Mouse (Mus musculus): Measurements from ENCODE around the gene Rps6ka5. TPM values are rescaled to one million over a fixed set of nuclear protein-coding genes. Genes with fewer than 3 reads are reported as not detected.

Rps6ka5 gene
- polyA plus RNA-seq, 1 experiment from 2014 or later: 5.2 TPM

GRCm38 (mm10) chr12:100568831-100569230 is 158.0 kb downstream of the Rps6ka5 start:
- no peak overlapping the region for H3K9ac ChIP-seq
- ATAC-seq (ENCODE audit: borderline replicate concordance, extremely low read depth, low FRiP score, low TSS enrichment): no peak
- no peak overlapping the region for H3K4me2 ChIP-seq
- 0 out of 2 replicates have a peak, but pooled peaks cover 4% of the 10 kb centered on the region for H3K36me3 ChIP-seq
- no peak overlapping the region for H3K27ac ChIP-seq
- H3K4me3 ChIP-seq: no peak overlapping the region
- H3K4me1 ChIP-seq: no peaks in the 10 kb centered on the region
- H3K9me3 ChIP-seq: no peaks in the 10 kb centered on the region
- WGBS: 78% methylated on average over 7 of the region's 7 CpGs
- no peaks in the 10 kb centered on the region for H3K27me3 ChIP-seq

- WGBS: 77% methylated on average over 6 of the region's 6 CpGs
Observed at GRCm38 (mm10) chr12:100568105-100568504, 158.7 kb downstream of the Rps6ka5 start.

GRCm38 (mm10) chr12:100567627-100568026 is 159.2 kb downstream of the Rps6ka5 start:
- no peaks in the 10 kb centered on the region for H3K27me3 ChIP-seq
- H3K4me2 ChIP-seq: no peak overlapping the region
- H3K27ac ChIP-seq: no peak overlapping the region
- no peak for ATAC-seq (ENCODE audit: borderline replicate concordance, extremely low read depth, low FRiP score, low TSS enrichment)
- H3K4me3 ChIP-seq: no peak overlapping the region
- H3K9ac ChIP-seq: no peak overlapping the region
- no peaks in the 10 kb centered on the region for H3K9me3 ChIP-seq
- H3K36me3 ChIP-seq: 0 out of 2 replicates have a peak, but pooled peaks cover 4% of the 10 kb centered on the region
- H3K4me1 ChIP-seq: no peaks in the 10 kb centered on the region
- WGBS: 76% methylated on average over 3 of the region's 3 CpGs

More at GRCm38 (mm10) chr12:100568105-100568504, 158.7 kb downstream of the Rps6ka5 start:
- ATAC-seq (ENCODE audit: borderline replicate concordance, extremely low read depth, low FRiP score, low TSS enrichment): no peak
- no peak overlapping the region for H3K4me2 ChIP-seq
- no peaks in the 10 kb centered on the region for H3K4me1 ChIP-seq
- no peaks in the 10 kb centered on the region for H3K27me3 ChIP-seq
- no peaks in the 10 kb centered on the region for H3K9me3 ChIP-seq
- no peak overlapping the region for H3K27ac ChIP-seq
- H3K36me3 ChIP-seq: 0 out of 2 replicates have a peak, but pooled peaks cover 4% of the 10 kb centered on the region
- no peak overlapping the region for H3K9ac ChIP-seq
- H3K4me3 ChIP-seq: no peak overlapping the region

GRCm38 (mm10) chr12:100553675-100554074 is 173.1 kb downstream of the Rps6ka5 start:
- no peaks in the 10 kb centered on the region for H3K9me3 ChIP-seq
- no peaks in the 10 kb centered on the region for H3K4me1 ChIP-seq
- H3K4me2 ChIP-seq: no peak overlapping the region
- WGBS: 82% methylated on average over 6 of the region's 6 CpGs
- 0 out of 2 replicates have a peak, but pooled peaks cover 2% of the 10 kb centered on the region for H3K36me3 ChIP-seq
- H3K9ac ChIP-seq: no peak overlapping the region
- H3K27ac ChIP-seq: no peak overlapping the region
- H3K27me3 ChIP-seq: no peaks in the 10 kb centered on the region
- no peak overlapping the region for H3K4me3 ChIP-seq
- ATAC-seq (ENCODE audit: borderline replicate concordance, extremely low read depth, low FRiP score, low TSS enrichment): no peak

DNA sequence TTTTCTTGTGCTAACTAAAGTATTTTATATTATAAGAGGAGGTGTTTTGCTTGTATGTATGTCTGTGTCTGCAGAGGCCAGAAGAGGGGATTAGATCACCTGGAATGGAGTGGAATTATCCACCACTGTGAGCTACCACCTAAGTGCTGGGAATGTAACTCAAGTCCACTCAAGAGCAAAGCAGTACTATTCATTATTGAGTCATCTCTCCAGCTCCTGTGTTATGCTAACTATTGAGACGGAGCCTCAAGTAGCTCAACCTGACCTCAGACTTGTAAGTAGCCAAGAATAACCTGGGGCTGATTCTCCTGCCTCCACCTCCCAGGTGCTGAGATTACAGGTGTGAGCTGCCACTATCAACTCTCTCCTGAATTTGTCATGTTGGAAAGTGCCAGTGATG is 174.8 kb downstream of the Rps6ka5 start:
- Histone ChIP-seq H3K4me2 (no peak overlapping the region), H3K27me3 (no peaks in the 10 kb centered on the region), H3K4me3 (no peak overlapping the region), H3K4me1 (no peaks in the 10 kb centered on the region), H3K36me3 (0 out of 2 replicates have a peak, but pooled peaks cover 2% of the 10 kb centered on the region), H3K9ac (no peak overlapping the region), H3K27ac (no peak overlapping the region), H3K9me3 (no peaks in the 10 kb centered on the region)
- WGBS: 58% methylated on average over 1 of the region's 1 CpGs
- no peak for ATAC-seq (ENCODE audit: borderline replicate concordance, extremely low read depth, low FRiP score, low TSS enrichment)

DNA sequence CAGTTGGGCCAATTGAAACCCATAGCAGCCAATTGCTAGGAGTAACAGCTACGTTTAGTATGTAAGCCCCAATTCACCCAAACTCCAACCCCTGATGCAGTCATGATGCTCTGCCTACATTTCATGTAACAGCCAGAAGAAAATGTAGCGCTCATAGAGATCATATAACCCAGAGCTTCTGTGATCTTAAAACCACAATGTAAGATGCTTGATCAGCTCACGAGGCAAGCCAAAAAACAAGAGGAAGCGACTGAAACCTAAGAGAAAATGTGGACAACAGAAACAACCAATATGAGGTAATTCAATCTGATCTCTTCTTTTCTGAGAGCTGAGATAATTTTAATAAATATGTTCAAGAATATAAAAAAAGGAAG is 182.6 kb downstream of the Rps6ka5 start:
- H3K27ac ChIP-seq: peak overlapping the region; percentile 22
- peaks cover 11% of the 10 kb centered on the region; the same call in 1 of the 2 replicates for H3K4me1 ChIP-seq
- no peak for ATAC-seq (ENCODE audit: borderline replicate concordance, extremely low read depth, low FRiP score, low TSS enrichment)
- no peak overlapping the region for H3K4me3 ChIP-seq
- H3K4me2 ChIP-seq: no peak overlapping the region
- 84% methylated on average over 4 of the region's 4 CpGs for WGBS
- no peaks in the 10 kb centered on the region for H3K36me3 ChIP-seq
- no peak overlapping the region for H3K9ac ChIP-seq
- H3K27me3 ChIP-seq: no peaks in the 10 kb centered on the region
- no peaks in the 10 kb centered on the region for H3K9me3 ChIP-seq

DNA sequence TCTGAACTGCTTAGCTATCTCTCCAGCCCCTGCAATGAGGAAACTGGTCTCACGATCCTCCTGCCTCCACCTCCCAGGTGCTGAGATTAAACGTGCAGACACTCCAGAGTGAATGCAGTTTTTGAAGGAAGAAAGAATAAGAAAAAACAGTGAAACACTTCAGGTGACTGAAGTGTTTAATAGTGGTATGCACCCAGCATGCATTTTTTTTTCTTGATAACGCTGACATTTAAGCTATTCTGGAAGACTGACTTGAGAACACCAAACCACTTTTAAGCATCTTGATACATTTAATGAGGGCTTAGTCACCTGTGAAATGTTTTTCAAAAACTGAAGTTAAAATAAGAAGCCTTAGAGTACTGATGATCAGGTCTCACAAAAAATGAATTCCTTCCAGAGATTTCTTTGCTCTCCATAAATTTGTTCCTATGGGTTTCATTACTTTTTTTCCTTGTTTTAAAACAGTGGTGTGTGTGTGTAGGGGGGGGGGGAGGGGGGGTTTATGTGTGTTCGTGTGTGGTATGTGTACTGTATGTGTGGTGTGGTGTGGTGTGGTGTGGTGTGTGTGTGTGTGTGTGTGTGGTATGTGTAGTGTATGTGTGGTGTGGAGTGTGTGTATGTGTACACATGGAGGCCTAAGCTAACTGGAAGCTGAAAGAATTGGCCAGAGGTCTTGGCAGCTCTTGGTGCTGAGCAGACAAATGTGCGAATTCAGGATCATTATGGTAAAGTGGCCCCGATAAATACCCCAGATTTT is 183.2 kb downstream of the Rps6ka5 start:
- Histone ChIP-seq H3K27ac (peak overlapping the region; percentile 22), H3K4me3 (no peak overlapping the region), H3K36me3 (no peaks in the 10 kb centered on the region), H3K4me1 (peaks cover 16% of the 10 kb centered on the region), H3K27me3 (no peaks in the 10 kb centered on the region), H3K9ac (no peak overlapping the region), H3K9me3 (no peaks in the 10 kb centered on the region), H3K4me2 (no peak overlapping the region)
- WGBS: 59% methylated on average over 6 of the region's 6 CpGs
- ATAC-seq (ENCODE audit: borderline replicate concordance, extremely low read depth, low FRiP score, low TSS enrichment): 0 out of 2 replicates have a peak, but pooled peaks have one; percentile 27

- Histone ChIP-seq H3K4me1 (peaks cover 20% of the 10 kb centered on the region), H3K4me2 (no peak overlapping the region)
- 68% methylated on average over 6 of the region's 6 CpGs for WGBS
Observed at GRCm38 (mm10) chr12:100542494-100542893, 184.3 kb downstream of the Rps6ka5 start.

DNA sequence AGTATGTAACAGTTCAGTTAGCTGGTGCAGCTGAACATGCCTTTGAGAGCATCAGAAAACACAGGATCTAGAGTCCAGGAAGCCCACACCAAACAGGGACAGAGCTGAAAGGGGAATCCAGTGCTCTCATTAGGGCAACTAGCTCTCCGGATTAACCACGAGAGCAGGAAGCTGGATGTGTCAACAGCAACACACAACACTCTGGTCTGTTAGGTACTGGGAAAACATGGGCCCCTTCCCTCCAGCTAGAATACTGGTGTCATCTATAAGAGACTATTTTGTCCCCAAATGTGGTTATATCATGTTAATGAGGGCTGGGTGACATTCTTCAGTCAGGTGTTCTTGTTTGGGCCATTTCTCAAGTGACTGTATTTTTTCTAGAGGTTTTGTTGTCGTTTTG is 184.7 kb downstream of the Rps6ka5 start:
- H3K4me1 ChIP-seq: peaks cover 20% of the 10 kb centered on the region
- H3K4me3 ChIP-seq: no peak overlapping the region
- no peaks in the 10 kb centered on the region for H3K36me3 ChIP-seq
- no peak for ATAC-seq (ENCODE audit: borderline replicate concordance, extremely low read depth, low FRiP score, low TSS enrichment)
- H3K9ac ChIP-seq: no peak overlapping the region
- no peaks in the 10 kb centered on the region for H3K27me3 ChIP-seq
- 27% methylated on average over 3 of the region's 3 CpGs for WGBS
- no peaks in the 10 kb centered on the region for H3K9me3 ChIP-seq
- no peak overlapping the region for H3K27ac ChIP-seq
- H3K4me2 ChIP-seq: no peak overlapping the region

More at GRCm38 (mm10) chr12:100542494-100542893, 184.3 kb downstream of the Rps6ka5 start:
- H3K9ac ChIP-seq: no peak overlapping the region
- H3K27ac ChIP-seq: peak overlapping the region; percentile 22; the same call in 1 of the 2 replicates
- no peaks in the 10 kb centered on the region for H3K9me3 ChIP-seq
- no peak for ATAC-seq (ENCODE audit: borderline replicate concordance, extremely low read depth, low FRiP score, low TSS enrichment)
- no peaks in the 10 kb centered on the region for H3K27me3 ChIP-seq
- H3K4me3 ChIP-seq: no peak overlapping the region
- no peaks in the 10 kb centered on the region for H3K36me3 ChIP-seq

DNA sequence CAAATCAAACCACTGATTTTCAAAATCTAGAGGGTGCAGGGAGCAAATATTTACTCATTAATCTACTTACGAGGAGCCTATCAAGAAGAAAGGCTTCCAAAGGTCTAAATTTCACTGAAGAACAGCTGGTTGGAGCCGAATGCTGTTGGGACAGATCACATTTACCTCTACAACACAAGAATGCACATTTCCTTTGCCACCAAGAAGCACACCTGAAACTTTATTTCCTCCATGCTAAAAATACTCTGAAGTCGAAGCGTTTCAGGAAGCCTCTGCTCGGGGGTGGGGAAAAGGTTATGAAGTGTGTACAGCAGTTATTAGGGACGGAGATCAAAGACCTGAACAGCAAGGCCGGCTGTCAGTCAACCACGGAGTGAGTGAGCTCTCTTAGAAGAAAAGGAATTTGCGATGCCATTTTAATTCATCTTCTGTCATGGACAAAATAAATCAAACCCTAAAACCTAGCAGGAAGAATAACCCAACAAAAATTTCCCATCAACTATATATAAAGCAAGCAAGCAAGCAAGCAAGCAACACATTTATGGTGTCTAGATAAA is 187.5 kb downstream of the Rps6ka5 start:
- Histone ChIP-seq H3K9me3 (no peaks in the 10 kb centered on the region), H3K9ac (no peak overlapping the region), H3K36me3 (no peaks in the 10 kb centered on the region), H3K4me3 (no peak overlapping the region), H3K4me1 (peaks cover 20% of the 10 kb centered on the region), H3K4me2 (0 out of 2 replicates have a peak overlapping the region, but pooled peaks have one; percentile 14), H3K27me3 (no peaks in the 10 kb centered on the region), H3K27ac (peak overlapping the region; percentile 19)
- 24% methylated on average over 9 of the region's 9 CpGs for WGBS
- no peak for ATAC-seq (ENCODE audit: borderline replicate concordance, extremely low read depth, low FRiP score, low TSS enrichment)

- Histone ChIP-seq H3K4me2 (no peak overlapping the region), H3K36me3 (no peaks in the 10 kb centered on the region), H3K9ac (no peak overlapping the region), H3K27ac (peak overlapping the region; percentile 19), H3K4me1 (peaks cover 20% of the 10 kb centered on the region), H3K4me3 (no peak overlapping the region), H3K9me3 (no peaks in the 10 kb centered on the region), H3K27me3 (no peaks in the 10 kb centered on the region)
- no peak for ATAC-seq (ENCODE audit: borderline replicate concordance, extremely low read depth, low FRiP score, low TSS enrichment)
- WGBS: 33% methylated on average over 7 of the region's 7 CpGs
Observed at GRCm38 (mm10) chr12:100538445-100539157, 188.2 kb downstream of the Rps6ka5 start.

- Histone ChIP-seq H3K9me3 (no peaks in the 10 kb centered on the region), H3K9ac (no peak overlapping the region), H3K4me3 (no peak overlapping the region), H3K27ac (no peak overlapping the region), H3K4me1 (peaks cover 15% of the 10 kb centered on the region), H3K36me3 (no peaks in the 10 kb centered on the region), H3K27me3 (no peaks in the 10 kb centered on the region), H3K4me2 (no peak overlapping the region)
- 66% methylated on average over 11 of the region's 11 CpGs for WGBS
- no peak for ATAC-seq (ENCODE audit: borderline replicate concordance, extremely low read depth, low FRiP score, low TSS enrichment)
Observed at GRCm38 (mm10) chr12:100537091-100537490, 189.7 kb downstream of the Rps6ka5 start.

All from lung, embryonic 15.5 days (tissue).